Mouse (Mus musculus) embryo, embryonic 9.5 days (tissue): Measurements from ENCODE around the gene Ulk3.

ENCODE experiments used
- DNase-seq: peaks from one replicate; pipeline ENCODE4 v3.0.0-alpha.2; 2017; ENCODE audit errors: extremely low spot score

Ulk3 gene

DNA sequence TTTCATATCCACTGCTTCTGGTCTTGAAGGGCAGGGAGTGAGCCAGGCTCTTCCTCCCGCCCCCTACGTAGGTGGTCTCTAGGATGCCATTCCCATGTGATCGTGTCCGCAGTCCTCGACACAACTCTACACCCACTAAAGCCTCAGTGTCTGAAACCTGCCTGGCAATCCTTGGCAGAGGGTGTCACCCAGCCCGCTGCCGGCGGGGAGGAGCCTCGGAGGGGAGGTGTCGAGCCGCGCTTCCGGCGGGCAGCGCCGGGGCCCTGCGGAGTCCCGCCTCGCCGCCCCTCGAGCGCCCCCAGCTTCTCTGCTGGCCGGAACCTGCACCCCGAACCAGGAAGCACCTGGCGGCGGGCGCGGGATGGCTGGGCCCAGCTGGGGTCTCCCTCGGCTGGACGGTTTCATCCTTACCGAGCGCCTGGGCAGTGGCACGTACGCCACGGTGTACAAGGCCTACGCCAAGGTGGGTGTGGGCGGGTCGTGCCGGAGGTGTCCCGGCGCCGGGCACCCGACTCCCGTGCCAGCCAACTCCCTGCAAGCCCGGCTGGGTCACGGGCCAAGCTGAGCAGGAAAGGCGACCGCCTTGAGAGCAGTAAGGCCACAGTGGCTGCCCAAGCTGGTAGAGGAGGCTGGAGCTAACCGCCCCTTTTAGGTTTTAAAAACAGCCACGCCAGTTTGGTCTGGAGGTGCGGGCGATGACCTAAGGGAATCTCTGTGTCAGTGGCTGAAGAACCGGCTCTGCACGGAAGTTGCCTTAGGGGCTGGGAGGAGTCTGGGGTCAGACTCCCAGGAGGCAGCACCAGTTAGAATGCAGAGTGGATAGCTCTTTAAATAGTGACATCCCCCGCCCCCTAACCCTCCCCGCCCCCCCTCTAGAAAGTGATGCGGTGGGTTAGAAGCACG is at the start of gene Ulk3:
Gene Ulk3, plus strand, starts transcription at position 229 of the 903 bp plus-strand sequence.
- DNase-seq: peak; percentile 79

DNA sequence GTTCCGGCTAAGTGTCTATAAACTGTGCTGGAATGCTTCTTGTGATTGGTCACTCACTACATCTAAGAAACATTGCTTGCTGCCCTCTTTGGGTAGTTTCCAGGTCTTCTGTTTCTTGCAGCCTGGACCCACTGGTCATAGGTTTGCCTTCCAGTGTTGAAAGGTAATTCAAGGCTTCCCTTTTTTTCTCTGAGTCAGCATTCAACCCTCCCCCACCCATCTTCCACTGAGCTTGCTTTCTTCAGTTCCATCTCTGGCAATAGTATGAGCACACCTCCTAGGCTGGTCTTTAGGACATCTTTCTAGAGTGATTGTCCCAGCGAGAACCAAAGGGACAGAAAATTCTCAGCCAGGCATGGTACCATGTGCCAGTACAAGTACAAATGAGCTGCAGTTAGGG is 49.7 kb upstream of the Ulk3 start:
- DNase-seq: no peak

- DNase-seq: peak; percentile 47
Measured at GRCm38 (mm10) chr9:57541312-57541711, 47.9 kb upstream of the Ulk3 start.

GRCm38 (mm10) chr9:57543951-57544350 is 45.3 kb upstream of the Ulk3 start:
- no peak for DNase-seq

- DNase-seq: no peak
Measured at GRCm38 (mm10) chr9:57547287-57547686, 42.0 kb upstream of the Ulk3 start.

DNA sequence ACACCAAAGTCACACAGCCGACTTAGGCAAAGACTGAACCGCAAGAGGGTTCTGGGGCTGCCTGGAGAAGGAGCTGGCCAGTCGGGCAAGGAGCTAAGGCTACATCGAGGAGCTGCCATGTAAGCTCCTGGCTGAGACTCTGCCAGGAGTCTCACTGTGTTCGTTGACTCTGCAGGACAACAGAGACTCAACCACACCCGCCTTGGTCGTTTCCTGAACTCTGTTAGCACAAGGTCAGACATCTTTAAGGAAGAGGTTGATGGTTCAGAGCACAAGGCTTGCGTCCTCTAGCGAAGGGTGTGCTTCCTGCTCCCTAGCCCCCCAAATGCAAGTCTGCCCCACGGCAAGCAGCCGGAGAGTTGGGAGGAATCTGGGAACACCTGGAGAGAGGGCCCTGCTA is 41.4 kb upstream of the Ulk3 start:
- no peak for DNase-seq

DNA sequence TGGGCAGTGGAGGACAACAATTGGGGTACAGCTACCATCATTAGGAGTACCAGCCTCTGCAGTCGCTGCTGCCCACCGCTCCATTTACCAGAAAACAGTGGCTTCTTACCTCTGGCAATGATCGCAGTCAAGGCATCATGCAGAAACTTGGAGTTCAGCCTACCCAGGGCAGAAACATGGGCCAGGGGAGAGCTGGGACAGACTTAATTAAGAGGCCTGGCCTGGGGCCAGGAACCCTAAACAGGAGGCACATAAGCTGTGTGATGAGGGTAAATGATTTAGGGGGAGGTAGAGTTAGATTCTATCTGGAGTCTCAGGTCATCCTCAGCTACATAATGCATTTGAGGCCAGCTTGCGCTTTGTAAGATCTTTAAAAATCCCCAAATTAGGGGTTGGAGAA is 40.1 kb upstream of the Ulk3 start:
- DNase-seq: no peak

DNA sequence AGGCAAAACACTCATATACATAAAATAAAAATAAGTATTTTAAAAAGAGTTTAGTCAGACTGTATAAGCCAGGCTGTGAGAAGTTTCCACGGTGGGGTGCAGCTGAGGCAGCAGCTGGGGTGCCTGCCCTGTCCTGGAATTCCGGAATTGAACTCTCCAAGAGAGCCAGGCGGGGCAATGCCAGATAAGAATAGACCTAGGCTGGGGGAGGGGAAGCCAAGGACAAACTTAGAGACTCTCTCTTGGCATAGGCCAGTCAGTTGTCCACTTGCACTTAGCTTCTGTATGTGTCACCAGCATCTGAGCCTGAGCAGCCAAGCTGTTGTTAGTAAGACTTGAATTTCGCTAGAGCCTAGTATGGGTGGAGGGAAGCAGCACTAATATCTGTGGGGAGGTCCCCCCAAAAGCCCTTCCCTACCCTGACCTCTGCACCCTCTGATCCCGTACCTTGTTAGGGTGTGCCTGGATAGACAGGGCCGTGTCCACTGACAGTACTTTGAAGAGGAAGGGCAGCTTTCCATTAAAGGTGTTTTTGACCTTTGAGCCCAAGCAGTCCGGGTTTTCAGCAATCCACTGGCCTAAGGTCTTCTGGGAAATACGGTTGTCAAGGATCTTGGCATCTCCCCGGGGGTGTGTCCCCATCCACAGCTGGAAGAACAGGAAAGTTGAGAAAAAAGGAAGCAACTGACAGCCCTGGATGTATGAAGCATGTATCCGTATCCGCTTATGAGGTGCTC is 39.0 kb upstream of the Ulk3 start:
- DNase-seq: no peak

DNA sequence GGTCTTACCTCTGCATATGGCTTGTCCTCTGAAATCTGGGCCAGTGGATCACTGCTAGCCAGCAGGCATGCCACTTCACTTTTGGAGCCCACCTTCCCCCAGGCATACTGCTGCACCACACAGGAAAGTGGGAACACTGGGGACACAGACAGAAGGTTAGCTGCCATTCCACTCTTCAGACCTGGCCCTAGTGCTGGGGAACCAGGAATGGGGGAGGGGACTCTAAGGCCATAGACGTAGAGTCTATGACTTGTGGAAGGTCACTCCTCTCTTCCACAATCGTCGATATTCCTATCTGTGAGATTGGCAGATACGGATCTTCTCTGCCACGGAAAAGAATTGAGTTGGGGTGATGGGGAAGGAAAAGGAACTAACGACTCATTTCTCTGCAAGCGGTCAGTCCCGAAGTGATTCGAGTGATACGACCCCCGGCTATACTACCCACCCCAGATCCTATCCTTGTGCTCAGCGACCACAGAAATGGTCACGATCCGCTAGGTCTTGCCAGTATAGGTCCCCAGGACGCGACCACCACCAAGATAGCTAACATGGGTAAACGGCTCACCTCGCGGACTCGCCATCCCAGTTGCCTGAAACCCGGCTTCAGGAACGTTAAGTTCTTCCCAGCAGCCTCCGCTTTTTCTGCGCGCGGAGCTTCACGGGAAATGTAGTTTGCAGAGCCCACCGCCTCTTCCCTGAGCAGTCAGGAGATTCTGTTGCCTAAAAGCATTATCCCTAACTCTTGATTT is 36.9 kb upstream of the Ulk3 start, which contains the start of gene Mpi:
Gene Mpi, minus strand, starts transcription at position 625 of the 749 bp plus-strand sequence.
- DNase-seq: peak; percentile 75

DNA sequence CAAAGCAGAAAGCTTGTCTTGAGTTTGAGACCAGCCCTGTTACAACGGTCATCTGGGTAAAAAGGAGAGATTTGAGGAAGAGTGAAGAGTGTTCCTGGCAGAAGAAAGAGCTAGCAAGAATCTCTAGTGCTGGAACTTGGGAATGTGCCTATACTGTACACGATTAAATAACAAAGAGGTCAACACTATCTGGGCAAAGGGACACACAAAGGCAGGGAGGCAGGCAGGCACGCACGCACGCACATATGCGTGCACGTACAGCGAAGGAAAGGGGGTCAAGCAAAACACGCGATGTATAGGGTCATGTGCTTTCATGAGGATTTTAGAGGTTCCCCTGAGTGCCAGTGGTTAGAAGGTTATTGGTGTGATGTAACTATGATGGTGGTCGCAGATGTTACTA is 36.1 kb upstream of the Ulk3 start:
- no peak for DNase-seq

DNA sequence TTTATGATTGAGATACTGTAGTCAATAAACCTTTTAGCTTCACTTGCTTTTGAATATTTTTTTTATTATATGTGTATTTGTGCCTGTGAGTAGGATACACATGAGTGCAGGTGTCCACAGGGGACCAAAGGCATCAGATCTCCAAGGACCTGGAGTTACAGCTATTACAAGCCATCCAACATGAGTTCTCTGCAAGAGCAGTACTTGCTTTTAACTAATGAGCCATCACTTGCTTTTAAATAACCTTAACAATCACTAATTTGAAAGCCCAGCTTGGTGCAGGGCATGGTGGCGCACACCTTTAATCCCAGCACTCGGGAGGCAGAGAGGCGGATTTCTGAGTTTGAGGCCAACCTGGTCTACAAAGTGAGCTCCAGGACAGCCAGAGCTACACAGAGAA is 34.5 kb upstream of the Ulk3 start:
- no peak for DNase-seq

DNA sequence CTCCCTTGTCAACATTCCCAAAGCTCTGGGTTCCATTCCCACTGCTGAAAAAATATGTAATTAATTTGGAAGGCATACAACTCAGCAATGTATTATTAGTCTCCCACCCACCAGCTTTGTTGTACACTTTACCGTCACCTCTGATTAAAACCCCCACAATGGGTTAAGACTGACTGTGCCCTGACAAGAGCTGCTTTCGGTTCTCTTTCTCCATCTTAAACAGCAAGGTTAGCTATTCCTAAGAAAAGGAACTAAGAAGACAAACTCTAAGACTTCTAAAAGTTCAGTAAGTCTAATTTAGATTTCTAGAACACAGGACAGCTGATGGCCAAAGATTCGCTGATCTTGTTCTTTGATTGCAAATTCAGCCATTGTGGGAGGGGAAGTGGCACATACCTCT is 32.0 kb upstream of the Ulk3 start:
- DNase-seq: no peak

GRCm38 (mm10) chr9:57558625-57559024 is 30.6 kb upstream of the Ulk3 start:
- no peak for DNase-seq

DNA sequence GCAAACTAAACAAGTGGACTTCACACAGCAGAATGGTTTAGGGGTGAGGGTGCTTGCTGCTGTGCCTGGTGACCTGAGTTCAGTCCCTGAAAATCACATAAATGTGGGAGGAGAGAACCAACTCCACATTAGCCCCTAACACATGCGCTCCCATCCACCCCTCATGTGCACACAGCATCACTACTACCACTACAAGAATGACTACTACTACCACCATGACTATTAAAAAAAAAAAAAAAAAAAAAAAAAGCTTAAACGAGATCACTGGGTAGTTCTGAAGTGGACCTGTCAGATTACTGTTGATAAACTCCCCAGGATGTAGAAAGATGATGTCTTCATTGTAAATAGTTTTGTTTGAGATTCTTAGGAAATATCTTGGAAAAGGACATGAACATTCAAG is 29.7 kb upstream of the Ulk3 start:
- no peak for DNase-seq

- DNase-seq: peak; percentile 33
Measured at GRCm38 (mm10) chr9:57560263-57560662, 29.0 kb upstream of the Ulk3 start.

DNA sequence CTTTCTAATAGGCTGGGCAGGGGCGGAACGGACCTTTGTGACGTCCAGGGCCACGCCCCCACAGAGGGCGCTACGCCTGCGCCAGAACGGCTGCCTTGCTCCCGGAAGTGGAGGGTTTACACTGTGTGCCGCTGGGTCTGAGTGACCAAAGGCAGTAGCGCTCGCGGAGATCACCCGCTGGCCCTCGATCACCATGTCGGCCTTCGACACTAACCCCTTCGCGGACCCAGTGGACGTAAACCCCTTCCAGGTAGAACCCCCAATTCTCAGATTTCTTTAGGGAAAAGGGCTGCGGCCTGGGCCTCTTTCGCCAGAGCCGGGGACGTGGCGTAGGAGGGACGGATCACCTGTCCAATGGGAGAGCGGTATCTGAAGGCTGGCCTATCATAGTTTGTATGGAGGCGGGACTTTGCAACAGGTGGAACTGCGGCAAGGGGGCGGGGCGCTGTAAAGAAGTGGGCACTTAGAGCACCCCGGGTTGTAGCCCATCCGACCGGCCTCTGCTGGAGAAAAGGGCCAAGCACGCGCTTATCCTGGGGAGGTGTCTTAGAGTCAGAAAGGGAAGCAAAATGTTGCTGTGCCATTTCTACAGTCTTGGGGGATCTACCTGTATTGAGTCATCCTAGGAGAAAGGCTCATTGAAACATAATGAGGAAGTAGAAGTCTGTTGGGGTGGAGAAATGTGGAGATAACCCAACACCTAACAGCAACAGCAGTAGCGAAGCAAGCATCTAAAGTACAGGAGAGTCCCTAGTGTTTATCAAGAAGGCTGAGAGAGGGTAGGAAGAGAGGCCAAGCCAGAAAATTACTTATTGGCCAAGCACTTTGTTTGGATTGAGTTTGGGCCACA is 28.2 kb upstream of the Ulk3 start, which contains the start of gene Scamp2:
Gene Scamp2, plus strand, starts transcription at position 83 of the 850 bp plus-strand sequence.
- DNase-seq: peak; percentile 93

DNA sequence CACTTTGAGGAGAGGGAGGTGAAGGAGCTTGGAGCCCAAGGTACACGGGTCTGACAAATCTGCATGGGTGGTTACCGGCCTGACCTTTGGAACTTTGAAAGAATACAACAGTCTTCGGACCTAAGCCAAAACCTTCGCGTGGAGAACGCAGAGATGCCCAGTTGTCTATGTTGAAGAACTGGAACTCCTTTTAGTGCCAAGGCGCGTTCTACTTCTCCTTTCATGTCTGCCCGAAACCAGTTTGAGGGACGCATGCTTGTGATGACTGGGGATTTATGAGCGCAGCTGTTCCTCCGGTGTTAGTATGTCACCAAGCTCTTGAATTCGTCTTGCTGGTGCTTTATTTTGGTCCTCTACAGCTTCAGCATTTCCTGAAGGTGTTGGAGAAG is 27.5 kb upstream of the Ulk3 start:
- DNase-seq: no peak

- no peak for DNase-seq
Measured at GRCm38 (mm10) chr9:57562896-57563372, 26.3 kb upstream of the Ulk3 start.

DNA sequence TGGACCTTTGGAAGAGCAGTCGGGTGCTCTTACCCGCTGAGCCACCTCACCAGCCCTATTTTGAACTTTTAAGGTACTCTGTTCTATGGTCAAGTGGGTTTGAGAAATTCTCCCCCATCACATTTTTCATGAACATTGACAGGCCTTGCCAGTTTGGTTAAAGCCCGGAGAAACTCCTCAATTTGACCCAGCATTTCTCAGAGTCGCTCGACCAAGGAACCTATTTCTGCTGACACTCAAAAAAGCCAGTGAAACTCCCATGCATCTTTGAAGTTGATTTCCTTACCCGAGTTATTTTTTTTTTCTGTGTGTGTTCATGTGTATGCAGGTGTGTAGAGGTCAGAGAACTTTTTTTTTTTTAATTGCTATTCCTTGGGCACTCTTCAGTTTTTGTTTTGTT is 24.6 kb upstream of the Ulk3 start:
- DNase-seq: no peak

- no peak for DNase-seq
Measured at GRCm38 (mm10) chr9:57565741-57566221, 23.5 kb upstream of the Ulk3 start.

DNA sequence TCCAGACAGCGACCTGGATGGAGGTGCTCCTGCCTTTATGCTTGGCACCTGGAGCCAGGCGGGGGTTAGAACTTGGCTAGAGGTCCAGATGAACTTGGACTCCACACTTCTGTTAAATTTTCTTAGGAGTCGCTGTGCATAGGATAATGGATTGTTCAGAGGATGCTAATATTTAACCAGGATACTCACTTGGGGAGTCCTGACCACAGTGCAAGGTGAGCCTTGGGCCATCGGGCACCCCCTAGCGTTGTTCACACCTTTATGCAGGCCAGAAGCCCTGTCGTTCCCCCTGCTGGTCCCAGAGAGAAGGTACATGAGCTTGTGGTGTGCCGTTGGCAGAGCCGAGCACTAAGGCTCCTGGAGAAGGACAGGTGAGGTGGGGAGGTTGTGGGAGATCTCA is 22.4 kb upstream of the Ulk3 start:
- no peak for DNase-seq
